Mouse (Mus musculus): ENCODE data around the gene Pfdn2.

DNA sequence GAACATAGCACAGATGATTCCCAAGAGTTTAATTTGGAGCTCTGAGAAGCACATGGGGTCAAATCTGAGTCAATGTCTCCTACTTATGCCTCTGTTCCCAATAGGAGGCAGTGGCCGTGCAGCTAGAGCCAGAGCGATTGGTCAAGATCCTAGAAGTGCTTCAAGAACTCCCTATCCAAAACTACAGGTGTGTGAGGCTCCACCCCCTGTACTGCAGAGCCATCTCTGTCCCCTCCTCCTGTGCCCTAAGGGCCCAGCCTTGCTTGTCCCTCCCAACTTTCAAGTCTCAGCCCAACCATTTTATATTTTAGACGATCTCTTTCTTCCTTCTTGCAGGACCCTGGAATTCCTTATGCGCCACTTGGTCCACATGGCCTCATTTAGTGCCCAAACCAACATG is 56.4 kb downstream of the Pfdn2 start:
- no peak for TF ChIP-seq CTCF (IDR thresholded peaks at IDR 0.05; ENCODE audit: low read depth)
- no peak for TF ChIP-seq EP300 (IDR thresholded peaks at IDR 0.05; ENCODE audit: low read depth)
